Mouse (Mus musculus) olfactory bulb, adult 2 months (tissue): ENCODE data around the gene Plb1. TPM values are rescaled to one million over a fixed set of nuclear protein-coding genes. Genes with fewer than 3 reads are reported as not detected.
A peak's percentile ranks its signal among the peaks of the same experiment; 100 is the strongest.

Experiments used
- H3K27ac ChIP-seq: fragments of 200-500 bp; 2 replicates; pipeline ENCODE4 v1.5.1; 2012; ENCODE audit warnings: low read depth, low read length; ENCODE audit not compliant: insufficient read depth
- H3K4me1 ChIP-seq: fragments of 200-500 bp; 2 replicates; pipeline ENCODE4 v1.6.1; 2012; ENCODE audit warnings: low read length; ENCODE audit not compliant: control insufficient read depth, insufficient read depth
- H3K4me3 ChIP-seq: fragments of 200-500 bp; 2 replicates; pipeline ENCODE4 v1.5.1; 2012; ENCODE audit warnings: mild to moderate bottlenecking, low read depth, low read length, moderate library complexity; ENCODE audit not compliant: insufficient read depth
- CTCF ChIP-seq: fragments of 200-500 bp; IDR thresholded peaks from 2 replicates; pipeline ENCODE4 v1.5.1; 2012; ENCODE audit warnings: low read depth, mild to moderate bottlenecking, low read length, moderate library complexity; ENCODE audit not compliant: insufficient read depth
- POLR2A ChIP-seq: fragments of 200-500 bp; IDR thresholded peaks from 2 replicates; pipeline ENCODE4 v1.6.1; 2012; ENCODE audit warnings: mild to moderate bottlenecking, low read depth, low read length, moderate library complexity; ENCODE audit not compliant: insufficient read depth
- WGBS: fragments of 180-500 bp; shearing (Covaris S2); methylation state at CpG from one replicate; pipeline ENCODE4 v1.1.7; 2018; 5-methylcytosine and 5-hydroxymethylcytosine counted together
- polyA plus RNA-seq: library from polyadenylated mRNA; stranded (reverse); fragments of >200 nt; gene quantifications from 2 replicates; pipeline ENCODE4 v1.2.4, GENCODE M21; 2012; ENCODE audit warnings: low replicate concordance; ENCODE audit not compliant: missing spikeins, insufficient read depth, insufficient read length

The Plb1 gene
- polyA plus RNA-seq, 1 experiment: not detected

- peaks cover 11% of the 10 kb centered on the region for H3K4me1 ChIP-seq
- H3K4me3 ChIP-seq: no peak overlapping the region
- 90% methylated on average over 3 of the region's 3 CpGs for WGBS
- TF ChIP-seq CTCF: no peak
- no peak for TF ChIP-seq POLR2A
- H3K27ac ChIP-seq: no peak overlapping the region
Measured at GRCm38 (mm10) chr5:32311589-32312166, 79.2 kb downstream of the Plb1 start.

GRCm38 (mm10) chr5:32313671-32314070, 81.2 kb downstream of the Plb1 start:
- TF ChIP-seq POLR2A: no peak
- no peak for TF ChIP-seq CTCF

GRCm38 (mm10) chr5:32314731-32315130, 82.2 kb downstream of the Plb1 start:
- Histone ChIP-seq H3K4me3 (no peak overlapping the region), H3K27ac (peak overlapping the region; percentile 55), H3K4me1 (peaks cover 11% of the 10 kb centered on the region)
- TF ChIP-seq CTCF (no peak), POLR2A (no peak)
- WGBS: 25% methylated on average over 2 of the region's 2 CpGs

More at GRCm38 (mm10) chr5:32313671-32314070, 81.2 kb downstream of the Plb1 start:
- H3K4me1 ChIP-seq: peaks cover 11% of the 10 kb centered on the region
- H3K27ac ChIP-seq: no peak overlapping the region
- no peak overlapping the region for H3K4me3 ChIP-seq
- 83% methylated on average over 6 of the region's 6 CpGs for WGBS

- H3K27ac ChIP-seq: no peak overlapping the region
- no peak for TF ChIP-seq POLR2A
- TF ChIP-seq CTCF: no peak
- no peak overlapping the region for H3K4me3 ChIP-seq
- peaks cover 5% of the 10 kb centered on the region; the same call in 1 of the 2 replicates for H3K4me1 ChIP-seq
- WGBS: 54% methylated on average over 7 of the region's 7 CpGs
Measured at GRCm38 (mm10) chr5:32322146-32322811, 89.8 kb downstream of the Plb1 start.

- Histone ChIP-seq H3K4me1 (no peaks in the 10 kb centered on the region; the same call in 1 of the 2 replicates), H3K27ac (no peak overlapping the region), H3K4me3 (no peak overlapping the region)
- 84% methylated on average over 7 of the region's 7 CpGs for WGBS
- TF ChIP-seq POLR2A (no peak), CTCF (no peak)
Measured at GRCm38 (mm10) chr5:32328139-32328538, 95.6 kb downstream of the Plb1 start.

- no peak overlapping the region for H3K27ac ChIP-seq
- 91% methylated on average over 4 of the region's 4 CpGs for WGBS
- no peak overlapping the region for H3K4me3 ChIP-seq
- TF ChIP-seq POLR2A (no peak), CTCF (no peak)
- peaks cover 6% of the 10 kb centered on the region for H3K4me1 ChIP-seq
Measured at GRCm38 (mm10) chr5:32332591-32332990, 100.1 kb downstream of the Plb1 start.

- no peak overlapping the region for H3K4me3 ChIP-seq
- 35% methylated on average over 6 of the region's 6 CpGs for WGBS
- no peak for TF ChIP-seq CTCF
- no peak for TF ChIP-seq POLR2A
- H3K27ac ChIP-seq: no peak overlapping the region
- H3K4me1 ChIP-seq: peaks cover 6% of the 10 kb centered on the region
Measured at GRCm38 (mm10) chr5:32335172-32335571, 102.7 kb downstream of the Plb1 start.

- Histone ChIP-seq H3K4me1 (peaks cover 6% of the 10 kb centered on the region), H3K27ac (no peak overlapping the region), H3K4me3 (no peak overlapping the region)
- no peak for TF ChIP-seq POLR2A
- TF ChIP-seq CTCF: no peak
- WGBS: 77% methylated on average over 5 of the region's 5 CpGs
Measured at GRCm38 (mm10) chr5:32336092-32336491, 103.6 kb downstream of the Plb1 start.

- Histone ChIP-seq H3K4me3 (no peak overlapping the region), H3K4me1 (peaks cover 11% of the 10 kb centered on the region), H3K27ac (no peak overlapping the region)
- WGBS: 82% methylated on average over 1 of the region's 1 CpGs
- no peak for TF ChIP-seq CTCF
- TF ChIP-seq POLR2A: no peak
Measured at GRCm38 (mm10) chr5:32337336-32337735, 104.8 kb downstream of the Plb1 start.

- no peak overlapping the region for H3K27ac ChIP-seq
- no peak for TF ChIP-seq CTCF
- no peak for TF ChIP-seq POLR2A
Measured at GRCm38 (mm10) chr5:32338339-32338738, 105.8 kb downstream of the Plb1 start.

More at GRCm38 (mm10) chr5:32338339-32338738, 105.8 kb downstream of the Plb1 start:
- Histone ChIP-seq H3K4me1 (peaks cover 11% of the 10 kb centered on the region), H3K4me3 (no peak overlapping the region)
- 72% methylated on average over 2 of the region's 2 CpGs for WGBS
